20 mouse cellular contexts compared by ENCODE assay signal in genomic region chr19:20403219-20403618, GRCm38 (mm10).
"Had no signal": no experiment of that assay in that cellular context is flagged by ENCODE, and none has a peak within 500 bp of the region (broad histone marks: within the 10 kb centered on the region; RNA-seq: fewer than 3 reads in every experiment).

No protein-coding gene starts in this region.

- ATAC-seq: liver, postnatal 0 days; midbrain, embryonic 13.5 days; midbrain, embryonic 15.5 days had no signal

- H3K9me3 ChIP-seq: limb, embryonic 15.5 days; liver, embryonic 13.5 days; liver, embryonic 15.5 days; megakaryocyte, embryonic 14.5 days; midbrain, embryonic 13.5 days; midbrain, embryonic 15.5 days; neural tube, embryonic 13.5 days; neural tube, embryonic 15.5 days had no signal

- H3K4me2 ChIP-seq: limb, embryonic 15.5 days; liver, embryonic 11.5 days; liver, embryonic 13.5 days; liver, embryonic 15.5 days; midbrain, embryonic 11.5 days; midbrain, embryonic 13.5 days; midbrain, embryonic 15.5 days; neural tube, embryonic 13.5 days; neural tube, embryonic 15.5 days had no signal

- H3K4me1 ChIP-seq: limb, embryonic 15.5 days; liver, embryonic 13.5 days; liver, embryonic 15.5 days; midbrain, embryonic 13.5 days; midbrain, embryonic 15.5 days; neural tube, embryonic 13.5 days; neural tube, embryonic 15.5 days had no signal

- H3K36me3 ChIP-seq: limb, embryonic 15.5 days; liver, embryonic 13.5 days; liver, embryonic 15.5 days; midbrain, embryonic 13.5 days; midbrain, embryonic 15.5 days; neural tube, embryonic 13.5 days; neural tube, embryonic 15.5 days had no signal

- H3K27ac ChIP-seq: limb, embryonic 15.5 days; liver, embryonic 13.5 days; liver, embryonic 15.5 days; macrophage; midbrain, embryonic 13.5 days; midbrain, embryonic 15.5 days; neural tube, embryonic 13.5 days; neural tube, embryonic 15.5 days had no signal

- DNase-seq: liver, embryonic 13.5 days; liver, postnatal 0 days; lung, postnatal 10 days; retina, postnatal 1 day; right cerebral cortex, adult 18-20 months; right cerebral cortex, postnatal 25 days; right cerebral cortex, postnatal 4 days; thymus, adult 18-20 months; thymus, postnatal 14 days; thymus, postnatal 36 days had no signal

- H3K27me3 ChIP-seq: limb, embryonic 15.5 days; liver, embryonic 13.5 days; liver, embryonic 15.5 days; megakaryocyte, embryonic 14.5 days; midbrain, embryonic 13.5 days; midbrain, embryonic 15.5 days; neural tube, embryonic 13.5 days; neural tube, embryonic 15.5 days had no signal

- H3K4me3 ChIP-seq: limb, embryonic 15.5 days; liver, embryonic 13.5 days; liver, embryonic 15.5 days; megakaryocyte, embryonic 14.5 days; midbrain, embryonic 13.5 days; midbrain, embryonic 15.5 days; neural tube, embryonic 13.5 days; neural tube, embryonic 15.5 days had no signal

- H3K9ac ChIP-seq: limb, embryonic 15.5 days; liver, embryonic 13.5 days; liver, embryonic 15.5 days; liver, postnatal 0 days; midbrain, embryonic 13.5 days; midbrain, embryonic 15.5 days; neural tube, embryonic 13.5 days; neural tube, embryonic 15.5 days had no signal
